Mouse (Mus musculus): ENCODE data around the gene Snai3.

Snai3 gene

DNA sequence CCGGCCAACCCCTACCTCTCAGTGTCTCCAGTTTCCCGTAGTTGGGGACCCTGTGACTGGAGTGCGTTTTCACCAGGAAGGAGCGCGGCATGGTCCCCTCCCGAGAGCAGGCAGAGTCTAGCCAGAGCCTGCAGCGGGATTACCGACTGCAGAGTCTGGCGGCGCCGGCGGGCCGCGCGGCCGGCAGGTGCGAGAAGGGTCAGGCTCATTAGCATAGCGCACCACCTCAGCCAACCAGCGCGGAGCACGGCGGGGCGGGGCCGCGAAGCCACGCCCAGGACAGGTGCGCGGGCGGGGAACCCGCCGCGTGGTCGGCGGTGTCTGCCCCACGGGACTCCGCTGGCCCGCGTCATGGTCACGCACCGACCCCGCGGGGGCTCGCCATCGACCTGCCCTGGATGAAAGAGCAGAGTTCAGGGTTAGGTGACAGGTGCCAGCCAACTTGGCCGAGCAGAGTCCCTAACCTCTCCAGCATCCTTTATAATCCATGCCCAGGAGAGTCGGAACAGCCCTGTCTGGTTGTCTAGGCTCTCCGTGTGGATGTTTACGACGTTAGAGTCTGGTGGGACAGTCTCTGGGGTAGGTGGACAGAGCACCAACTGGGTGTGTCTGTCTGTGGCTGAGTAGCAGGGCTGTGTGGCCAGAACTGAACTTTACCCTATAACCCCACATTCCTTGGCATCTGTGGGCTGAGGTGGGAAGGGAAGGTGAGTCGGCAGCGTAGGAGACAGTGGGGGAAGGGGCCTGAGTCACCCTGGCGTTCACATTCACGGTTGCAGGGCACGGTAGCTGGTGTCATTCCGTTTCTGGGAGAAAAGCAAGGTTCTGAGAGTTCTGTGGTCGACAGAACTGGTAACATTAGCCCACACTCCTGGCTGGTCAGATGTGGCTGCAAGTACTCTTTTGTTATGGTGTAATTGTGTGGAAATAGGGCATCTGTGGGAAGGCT lies at the start of gene Snai3:
Gene Snai3 (minus strand): TSS at position 210 of the 949 bp plus-strand sequence.
- in situ Hi-C loops (cut with MboI, MseI), result no loop called here

DNA sequence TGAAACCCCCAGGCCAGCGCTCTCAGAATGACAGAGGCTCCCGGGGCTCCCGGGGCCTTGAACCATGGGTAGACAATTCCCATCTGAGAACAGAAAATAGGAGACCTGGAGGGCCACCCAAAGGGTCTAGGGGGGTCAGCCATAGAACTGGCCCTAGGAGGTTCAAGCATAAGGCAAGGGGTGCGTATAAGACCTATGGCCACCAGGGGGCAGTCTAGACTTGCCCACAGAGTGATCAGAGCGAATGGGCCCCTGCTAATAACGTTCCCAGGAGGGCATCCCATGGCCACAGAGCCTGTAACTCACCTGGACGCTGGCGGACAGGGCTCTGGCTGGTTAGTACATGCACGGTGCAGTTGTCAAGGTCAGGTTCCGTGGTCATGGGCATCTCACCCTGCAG lies 40.3 kb upstream of the Snai3 start:
- in situ Hi-C loops (cut with MboI, MseI), result no loop called here

DNA sequence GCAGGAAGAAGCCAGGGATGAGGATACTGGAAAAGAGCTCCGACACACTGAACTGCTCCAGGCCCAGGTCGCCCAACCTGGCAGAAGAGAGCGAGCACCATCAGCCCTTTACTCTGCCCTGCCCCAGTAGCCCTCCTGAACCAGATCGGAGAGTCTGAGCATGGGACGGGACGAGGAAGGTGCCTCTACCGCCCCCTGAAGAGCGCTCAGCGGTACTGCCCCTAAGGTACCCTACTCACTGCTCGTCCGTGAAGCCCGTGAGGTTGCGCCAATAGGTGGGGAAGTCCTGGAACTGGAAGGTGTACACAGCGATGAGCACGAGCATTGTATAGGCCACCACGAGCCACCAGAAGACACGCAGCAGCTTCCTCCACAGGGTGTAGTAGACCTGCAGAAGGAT lies 37.4 kb upstream of the Snai3 start:
- in situ Hi-C loops (cut with MboI, MseI), result no loop called here

- in situ Hi-C loops (cut with MboI, MseI), result no loop called here
These were observed 36.6 kb upstream of the Snai3 start for GRCm38 (mm10) chr8:122497016-122497734.

- in situ Hi-C loops (cut with MboI, MseI), result no loop called here
These were observed 27.9 kb upstream of the Snai3 start for GRCm38 (mm10) chr8:122488387-122488786.

DNA sequence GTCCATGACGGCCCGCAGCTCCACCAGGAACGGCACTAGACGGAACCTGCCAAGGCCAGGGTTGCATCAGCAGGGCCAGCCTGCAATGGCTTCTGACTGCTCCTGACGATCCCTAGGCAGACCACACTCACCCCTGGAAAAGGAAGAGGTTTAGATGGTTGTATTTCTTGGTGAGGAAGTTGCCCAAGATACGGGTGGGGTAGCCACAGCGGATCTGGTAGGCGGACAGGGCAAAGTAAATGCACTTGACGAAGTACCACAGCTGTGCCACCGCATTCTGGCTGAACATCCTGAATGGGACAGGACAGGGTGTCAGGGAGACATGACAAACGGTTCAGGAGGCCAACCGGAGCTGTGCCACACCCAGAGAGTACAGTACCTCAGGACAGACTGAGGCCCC lies 24.3 kb upstream of the Snai3 start:
- in situ Hi-C loops (cut with MboI, MseI), result no loop called here

DNA sequence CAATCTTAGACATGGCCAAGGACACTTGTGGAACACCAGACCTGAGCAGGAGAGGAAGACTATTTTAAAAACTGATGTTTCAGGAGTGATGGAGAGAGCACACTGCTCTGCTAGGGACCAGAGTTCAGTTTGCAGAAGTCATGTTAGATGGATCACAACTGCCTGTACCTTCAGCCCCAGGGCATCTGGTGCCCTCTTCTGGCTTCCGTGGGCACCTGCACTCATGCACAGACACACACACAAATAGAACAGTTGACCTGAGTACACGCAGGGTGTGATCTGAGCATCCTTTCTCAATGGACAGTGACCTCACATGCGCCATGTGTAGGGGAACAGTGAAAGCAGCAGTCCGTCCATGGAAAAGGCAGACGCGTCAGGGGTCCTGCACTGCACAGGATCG lies 23.3 kb upstream of the Snai3 start:
- in situ Hi-C loops (cut with MboI, MseI), result no loop called here

GRCm38 (mm10) chr8:122482448-122482847 lies 21.9 kb upstream of the Snai3 start:
- in situ Hi-C loops (cut with MboI, MseI), result no loop called here

GRCm38 (mm10) chr8:122475580-122476320 lies 15.2 kb upstream of the Snai3 start, which contains the start of the genes Rnf166 and Ctu2:
Gene Rnf166 (minus strand): TSS chr8:122476064.
Gene Ctu2 (plus strand): TSS chr8:122476143.
- in situ Hi-C loops (cut with MboI, MseI), result no loop called here

DNA sequence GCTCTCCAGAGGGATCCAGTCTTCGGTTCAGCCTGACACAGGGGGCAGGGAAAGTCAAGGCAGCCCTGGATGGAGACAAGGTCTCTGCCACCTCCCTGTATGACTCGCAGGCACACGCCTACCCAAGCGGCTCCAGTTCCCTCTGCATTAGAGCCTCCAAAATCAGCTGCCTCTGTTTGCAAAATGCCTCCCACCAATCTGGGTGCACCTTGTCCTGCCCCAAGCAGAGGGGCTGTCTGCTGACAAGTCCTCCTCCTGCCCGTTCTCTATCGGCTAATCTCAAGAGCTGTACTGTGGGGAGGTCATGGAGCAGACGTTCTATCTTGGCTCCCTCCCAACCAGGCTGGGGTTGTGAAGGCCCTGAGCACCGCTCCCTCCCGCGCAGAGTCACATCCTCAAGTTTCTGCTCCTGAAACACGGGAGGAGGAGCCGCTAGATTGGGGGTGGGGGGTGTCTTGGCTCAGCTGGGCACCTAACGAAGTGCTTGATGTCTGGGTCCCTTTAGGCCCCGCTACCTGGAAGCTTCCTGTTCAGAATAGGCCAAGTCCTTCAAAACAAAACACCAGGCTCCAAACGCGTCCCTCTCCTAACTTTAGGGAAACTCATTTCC lies 14.5 kb upstream of the Snai3 start:
- in situ Hi-C loops (cut with MboI, MseI), result loop anchor here (5.0 kb wide), 2 partner anchors 43 to 98 kb away; partner anchors contain the start of genes Cyba and Zc3h18

- in situ Hi-C loops (cut with MboI, MseI), result loop anchor here (5.0 kb wide), 2 partner anchors 42 to 97 kb away; partner anchors contain the start of genes Cyba and Zc3h18
These were observed 13.4 kb upstream of the Snai3 start for GRCm38 (mm10) chr8:122473911-122474421.

- in situ Hi-C loops (cut with MboI, MseI), result loop anchor here (5.0 kb wide), 2 partner anchors 38 to 93 kb away; partner anchors contain the start of genes Cyba and Zc3h18
These were observed 10.2 kb upstream of the Snai3 start for GRCm38 (mm10) chr8:122470691-122471090.

DNA sequence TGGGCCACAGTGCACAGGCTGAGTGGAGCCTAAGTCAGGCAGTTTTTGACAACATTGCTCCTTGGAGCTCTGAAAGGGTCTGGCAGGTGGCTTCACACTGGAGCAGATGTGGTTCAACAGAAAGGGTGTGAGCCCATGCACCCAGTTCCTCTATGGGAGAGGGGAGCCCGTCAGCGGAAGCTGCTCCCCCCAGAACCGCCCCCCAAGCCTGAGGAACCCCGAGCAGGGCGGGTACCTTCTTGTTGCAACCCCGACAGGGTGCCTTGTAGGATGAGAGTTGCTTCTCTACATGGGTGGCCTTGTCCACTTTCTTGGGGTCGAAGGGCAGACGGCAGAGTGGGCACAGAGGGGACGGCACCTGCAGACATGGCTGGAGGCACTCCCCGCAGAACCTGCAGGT lies 9.4 kb upstream of the Snai3 start:
- in situ Hi-C loops (cut with MboI, MseI), result loop anchor here (5.0 kb wide), 2 partner anchors 38 to 93 kb away; partner anchors contain the start of genes Cyba and Zc3h18

DNA sequence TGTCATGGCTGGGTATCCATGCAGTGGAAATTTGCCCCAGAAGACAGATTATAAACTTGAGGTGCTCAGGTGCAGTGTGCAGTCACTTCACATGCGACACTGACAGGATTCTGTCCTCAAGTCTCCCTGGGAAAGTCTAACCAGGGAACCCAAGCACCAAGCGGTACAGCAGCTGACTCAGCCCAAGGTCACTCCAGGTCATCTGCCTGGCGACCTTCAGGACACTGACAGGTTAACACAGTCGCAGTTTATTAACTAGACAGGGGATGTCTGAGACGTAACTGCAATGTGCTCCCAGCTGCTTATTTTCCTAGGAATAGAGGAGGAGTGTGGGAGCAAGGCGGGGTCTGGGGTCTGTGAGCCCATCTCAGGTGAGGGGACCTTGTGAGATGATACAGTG lies 8.9 kb upstream of the Snai3 start:
- in situ Hi-C loops (cut with MboI, MseI), result no loop called here

DNA sequence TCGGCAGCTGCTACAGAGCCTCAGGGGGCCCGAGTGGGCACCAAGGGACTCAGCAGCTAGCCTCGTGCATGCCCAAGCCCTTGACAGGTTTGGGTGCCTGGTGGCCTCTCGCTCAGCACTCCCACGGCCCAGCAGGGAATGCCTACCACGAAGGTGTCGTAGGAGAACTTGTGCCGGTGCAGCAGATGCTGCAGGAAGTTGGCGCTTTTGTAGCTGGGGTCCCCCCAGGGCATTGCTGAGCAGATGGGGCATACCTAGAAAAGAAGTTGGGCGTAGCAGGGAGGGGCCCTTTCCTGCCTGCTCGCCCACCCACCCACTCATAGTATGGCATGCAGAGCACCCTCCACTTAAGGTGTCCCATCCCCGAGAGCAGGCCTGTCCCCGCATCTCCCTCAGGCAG lies 7.3 kb upstream of the Snai3 start:
- in situ Hi-C loops (cut with MboI, MseI), result no loop called here

DNA sequence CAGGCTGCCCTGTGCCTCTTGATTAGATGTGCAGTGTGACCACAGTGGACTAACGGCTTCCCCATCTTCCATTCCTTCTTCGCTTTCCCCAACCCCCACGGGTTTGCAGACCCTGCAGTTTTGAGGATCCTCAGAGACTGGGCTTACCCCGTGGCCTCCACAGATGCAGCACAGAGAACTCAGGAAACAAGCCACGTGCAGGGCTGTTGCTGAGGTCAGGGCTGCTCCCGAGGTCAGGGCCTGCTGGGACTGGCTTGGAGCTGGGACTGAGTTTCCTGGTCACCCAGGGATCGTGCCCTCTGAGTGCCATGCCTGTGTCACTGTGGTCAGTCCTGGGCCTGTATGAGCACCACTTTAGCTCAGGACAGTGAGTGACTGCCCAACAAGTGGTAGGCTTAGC lies 4.5 kb upstream of the Snai3 start:
- in situ Hi-C loops (cut with MboI, MseI), result no loop called here

- in situ Hi-C loops (cut with MboI, MseI), result no loop called here
These were observed 3.4 kb upstream of the Snai3 start for GRCm38 (mm10) chr8:122463651-122464640.

DNA sequence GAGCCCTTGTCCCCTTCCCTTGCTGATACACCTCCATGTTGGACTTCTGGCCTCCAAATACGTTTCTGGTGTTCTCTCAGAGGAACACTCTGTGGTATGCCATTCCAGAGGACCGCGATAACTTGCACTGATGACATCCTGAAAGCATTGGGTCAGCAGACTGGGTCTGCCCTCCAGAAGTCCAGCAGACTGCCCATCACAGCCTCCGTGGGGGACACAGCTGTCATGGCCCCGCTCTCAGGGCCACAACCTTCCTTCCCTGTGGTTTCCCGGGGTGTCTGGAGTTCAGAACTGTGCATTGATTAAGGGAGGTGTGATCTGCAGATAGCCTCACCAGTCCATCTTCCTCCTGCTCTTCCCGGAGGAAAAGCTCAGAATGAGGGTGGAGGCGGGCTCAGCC lies 2.0 kb upstream of the Snai3 start:
- in situ Hi-C loops (cut with MboI, MseI), result no loop called here

GRCm38 (mm10) chr8:122461473-122462148 lies 1.1 kb upstream of the Snai3 start:
- in situ Hi-C loops (cut with MboI, MseI), result no loop called here

All from regulatory T cell (primary cell).